ENCODE assay signal across 26 mouse cellular contexts in the genomic region with DNA sequence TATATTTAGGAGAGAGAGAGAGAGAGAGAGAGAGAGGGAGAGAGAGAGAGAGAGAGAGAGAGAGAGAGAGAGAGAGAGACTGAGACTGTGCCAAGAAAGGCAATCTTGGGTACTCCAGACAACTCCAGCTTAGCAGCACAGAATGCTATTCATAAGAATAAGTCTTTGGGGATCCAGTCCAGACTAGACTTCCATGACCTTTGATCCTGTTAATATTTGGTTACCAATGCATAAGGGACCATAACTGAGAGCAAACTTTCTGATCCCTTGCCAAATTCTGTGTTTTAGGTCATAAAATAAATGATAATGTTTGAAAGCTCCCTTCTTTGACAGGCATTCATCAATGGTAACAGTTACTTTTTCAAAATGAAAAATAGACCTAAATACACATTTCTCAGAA. TPM values are rescaled to one million over a fixed set of nuclear protein-coding genes. Genes with fewer than 3 reads are reported as not detected.
"Had no signal": no experiment of that assay in that cellular context is flagged by ENCODE, and none has a peak within 500 bp of the region (broad histone marks: within the 10 kb centered on the region; RNA-seq: fewer than 3 reads in every experiment).

No protein-coding gene starts in this region.

- H3K27ac ChIP-seq: heart, embryonic 13.5 days; heart, embryonic 15.5 days; hindbrain, embryonic 13.5 days; hindbrain, embryonic 15.5 days; hindbrain, postnatal 0 days; kidney, embryonic 15.5 days; kidney, postnatal 0 days; limb, embryonic 13.5 days; limb, embryonic 15.5 days; liver, embryonic 12.5 days; liver, embryonic 14.5 days had no signal

- H3K4me3 ChIP-seq: heart, adult 2 months; heart, embryonic 13.5 days; heart, embryonic 15.5 days; hindbrain, embryonic 13.5 days; hindbrain, embryonic 15.5 days; kidney, embryonic 15.5 days; limb, embryonic 13.5 days; limb, embryonic 15.5 days; liver, embryonic 12.5 days had no signal

- DNase-seq: gastrocnemius, postnatal 14 days; gastrocnemius, postnatal 36 days; heart, adult 11 months; heart, adult 2 months; heart, postnatal 14 days; heart, postnatal 36 days; kidney, adult 11 months; kidney, adult 2 months; kidney, adult 9 months; kidney, postnatal 14 days; kidney, postnatal 36 days; layer of hippocampus, adult 9-11 months; layer of hippocampus, postnatal 36 days; left cerebral cortex, postnatal 4 days had no signal

RNA-seq across cellular contexts. Expression of gene Dcn, which starts 6.7 kb away (rescaled TPM):
- total RNA-seq: hematopoietic stem cell, adult 5-6 weeks had no signal
